Mouse (Mus musculus): ENCODE data around the gene Armc12.
"Not testable (repeated sequence)": the region's sequence is repeated elsewhere in the genome, so short reads cannot be mapped to it uniquely, and the experiment has no call there.

Gene Armc12

DNA sequence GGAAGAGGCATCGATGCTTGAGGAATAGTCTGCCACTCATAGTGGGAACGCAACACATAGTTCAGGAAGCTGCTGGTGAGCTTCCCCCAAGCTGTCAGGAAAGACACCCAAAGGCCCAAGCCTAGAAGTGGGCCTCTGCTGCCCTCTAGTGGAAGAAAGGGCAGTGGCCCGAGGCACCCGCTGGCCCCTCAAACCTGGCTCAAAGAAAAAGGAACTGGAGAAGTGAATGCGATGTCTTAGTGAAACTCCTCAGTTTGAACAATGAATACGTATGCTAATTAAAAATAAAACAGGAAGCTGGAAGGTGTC, 2.6 kb upstream of the Armc12 start:
- in situ Hi-C loops (cut with MboI, MseI), result loop anchor here (10.0 kb wide), 2 partner anchors 143 to 313 kb away; no protein-coding TSS in a partner anchor

DNA sequence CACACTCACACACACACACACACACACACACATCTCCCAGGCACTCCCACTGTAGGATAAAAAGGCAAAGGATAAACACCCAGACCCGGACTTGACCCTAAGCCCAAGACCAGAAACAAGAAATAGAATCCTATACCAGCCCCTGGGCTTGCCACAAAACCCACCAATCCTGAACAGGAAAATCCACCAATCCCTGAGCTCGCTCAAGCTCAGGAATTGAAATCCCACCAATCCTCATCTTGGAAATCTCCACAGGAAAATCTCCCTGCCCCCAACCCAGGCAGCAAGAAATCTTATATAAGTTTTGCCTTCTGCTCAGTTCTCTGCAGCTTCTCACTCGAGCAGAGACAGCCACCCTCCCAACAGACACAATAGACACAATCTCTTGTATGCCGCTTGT, 1.5 kb upstream of the Armc12 start:
- in situ Hi-C loops (cut with MboI, MseI), result loop anchor here (10.0 kb wide), 2 partner anchors 144 to 314 kb away; no protein-coding TSS in a partner anchor

DNA sequence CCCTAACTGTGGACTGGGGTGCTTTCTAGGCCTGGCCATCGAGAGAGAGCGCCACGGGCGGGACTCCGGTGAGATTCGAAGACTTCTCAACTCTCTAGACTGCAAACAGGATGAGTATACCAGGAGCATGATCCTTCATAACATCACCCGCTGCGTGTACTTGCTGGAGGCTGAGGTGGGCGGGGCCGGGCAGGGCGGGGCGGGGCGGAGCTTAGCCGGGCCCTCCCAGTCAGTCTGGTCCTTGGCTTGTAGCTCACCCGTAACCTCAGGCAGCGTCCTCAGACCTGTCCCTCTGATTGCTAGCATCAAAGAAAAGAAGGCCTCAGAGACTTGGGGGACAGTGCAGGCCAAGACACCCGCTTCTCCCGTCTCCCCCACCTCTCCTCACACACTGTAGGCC, 1.3 kb downstream of the Armc12 start:
- in situ Hi-C loops (cut with MboI, MseI), result no loop called here

DNA sequence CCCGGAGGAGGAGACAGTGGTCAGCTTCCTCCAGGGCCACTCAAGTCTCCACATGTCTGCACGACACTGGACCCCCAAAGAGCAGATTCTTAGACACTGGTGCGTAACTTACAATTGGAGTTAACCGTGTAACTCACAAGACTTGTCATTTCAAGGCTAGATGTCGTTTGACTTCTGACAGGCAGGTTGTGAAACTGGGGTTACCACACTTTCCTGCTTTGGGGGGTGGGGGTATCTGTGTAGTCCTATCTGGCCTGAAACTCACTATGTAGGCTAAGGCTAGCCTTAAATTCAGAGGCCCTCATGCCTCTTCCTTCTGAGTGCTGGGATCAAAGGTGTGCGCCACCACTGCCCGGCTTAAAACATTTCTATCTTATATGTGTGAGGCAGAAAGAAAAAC, 2.0 kb downstream of the Armc12 start:
- in situ Hi-C loops (cut with MboI, MseI), result no loop called here

DNA sequence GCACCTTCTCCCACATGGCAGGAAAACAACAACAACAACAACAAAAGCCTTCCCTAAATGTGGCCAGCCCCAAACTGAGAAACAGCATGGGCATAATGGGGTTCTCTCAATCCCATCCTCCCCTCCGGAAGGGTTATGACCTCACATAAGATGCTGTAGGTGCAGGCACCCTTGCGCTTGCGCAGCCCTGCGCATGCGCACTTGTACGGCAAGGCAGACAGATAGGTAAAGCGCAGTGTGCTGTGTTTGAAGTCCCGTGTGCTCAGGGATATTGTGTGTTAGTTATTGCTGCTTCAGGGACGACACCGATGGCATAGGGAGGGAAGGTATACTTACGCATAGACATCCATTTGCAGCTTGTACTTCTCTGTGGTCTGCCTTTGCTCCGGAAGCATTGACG, 2.7 kb downstream of the Armc12 start:
- in situ Hi-C loops (cut with MboI, MseI), result no loop called here

DNA sequence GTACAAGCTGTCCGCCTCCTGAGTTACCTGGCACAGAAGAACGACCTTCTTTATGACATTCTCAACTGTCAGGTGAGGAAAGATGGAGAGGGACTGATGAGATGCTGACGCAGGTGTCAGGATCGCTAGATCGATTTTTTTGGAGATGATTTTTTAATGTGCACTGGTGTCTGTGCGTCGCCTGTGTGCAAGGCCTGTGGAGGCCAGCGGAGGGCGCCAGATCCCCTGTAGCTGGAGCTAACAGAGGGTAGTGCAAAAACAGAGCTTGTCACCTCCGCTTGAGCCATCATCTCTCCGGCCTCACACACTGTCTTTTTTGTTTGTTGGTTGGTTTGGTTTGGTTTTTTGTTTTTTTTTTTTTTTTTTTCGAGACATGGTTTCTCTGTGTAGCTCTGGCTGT, 7.3 kb downstream of the Armc12 start:
- in situ Hi-C loops (cut with MboI, MseI), result loop anchor here (5.0 kb wide), 1 partner anchor 54 kb away; no protein-coding TSS in a partner anchor

DNA sequence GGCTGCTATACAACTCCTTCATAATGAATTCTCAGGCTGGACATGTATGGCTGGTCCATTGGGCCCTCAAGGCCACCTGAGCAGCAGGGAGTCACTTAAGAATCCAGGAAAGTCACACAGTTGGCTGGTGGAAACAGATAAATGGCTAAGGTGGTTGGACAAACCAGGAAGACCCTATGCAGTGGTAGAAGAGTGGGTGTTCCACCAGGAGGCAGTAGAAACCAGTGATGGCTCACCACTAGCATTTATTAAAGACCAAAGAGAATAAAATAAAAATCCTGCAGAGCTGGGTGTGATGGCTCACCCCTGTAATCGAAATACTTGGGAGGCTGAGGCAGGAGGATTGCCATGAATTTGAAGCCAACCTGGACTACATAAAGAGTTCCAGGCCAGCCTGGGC, 16.3 kb downstream of the Armc12 start:
- in situ Hi-C loops (cut with MboI, MseI), result no loop called here

DNA sequence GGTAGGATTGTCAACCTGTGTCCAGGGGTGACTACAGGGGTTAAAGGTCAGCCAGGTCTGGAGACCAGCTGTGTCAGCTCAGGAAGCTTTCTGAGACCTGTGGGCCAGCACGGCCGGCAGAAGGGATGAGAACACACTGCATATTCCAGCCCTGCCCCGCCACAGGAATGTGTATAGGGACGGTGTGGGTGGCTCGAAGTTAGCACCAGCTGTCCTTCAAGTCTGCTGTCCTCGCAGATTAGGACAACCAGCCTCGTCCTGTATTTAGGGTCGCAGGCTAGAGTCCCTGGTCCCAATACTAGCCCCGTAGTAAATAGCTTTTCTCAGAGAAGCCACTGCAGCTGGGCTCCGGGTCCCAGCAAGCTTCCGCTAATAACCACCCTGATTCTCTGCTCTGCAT, 17.9 kb downstream of the Armc12 start:
- in situ Hi-C loops (cut with MboI, MseI), result no loop called here

DNA sequence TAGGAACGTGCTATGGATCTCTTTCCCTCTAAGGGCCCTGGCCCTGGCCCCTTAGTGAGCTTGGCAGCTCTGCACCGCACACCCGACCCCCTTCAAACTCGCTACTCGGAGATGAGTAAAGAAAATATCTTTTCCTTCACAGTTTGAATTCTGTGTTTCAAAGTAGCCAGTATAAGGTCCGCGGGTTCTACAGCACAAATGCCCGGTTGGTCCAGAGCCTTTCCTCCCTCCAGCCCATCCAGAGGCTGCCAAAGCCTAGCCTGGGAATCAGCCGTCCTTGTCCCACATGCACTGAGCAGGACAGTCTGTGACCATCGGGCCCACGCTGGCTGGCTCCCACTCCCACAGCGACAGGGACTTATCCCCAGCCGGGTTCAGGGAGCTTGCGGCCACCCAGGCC, 18.5 kb downstream of the Armc12 start, which contains the start of gene Clpsl2:
Gene Clpsl2, plus strand, starts transcription at position 301 of the 400 bp plus-strand sequence.
- in situ Hi-C loops (cut with MboI, MseI), result no loop called here

DNA sequence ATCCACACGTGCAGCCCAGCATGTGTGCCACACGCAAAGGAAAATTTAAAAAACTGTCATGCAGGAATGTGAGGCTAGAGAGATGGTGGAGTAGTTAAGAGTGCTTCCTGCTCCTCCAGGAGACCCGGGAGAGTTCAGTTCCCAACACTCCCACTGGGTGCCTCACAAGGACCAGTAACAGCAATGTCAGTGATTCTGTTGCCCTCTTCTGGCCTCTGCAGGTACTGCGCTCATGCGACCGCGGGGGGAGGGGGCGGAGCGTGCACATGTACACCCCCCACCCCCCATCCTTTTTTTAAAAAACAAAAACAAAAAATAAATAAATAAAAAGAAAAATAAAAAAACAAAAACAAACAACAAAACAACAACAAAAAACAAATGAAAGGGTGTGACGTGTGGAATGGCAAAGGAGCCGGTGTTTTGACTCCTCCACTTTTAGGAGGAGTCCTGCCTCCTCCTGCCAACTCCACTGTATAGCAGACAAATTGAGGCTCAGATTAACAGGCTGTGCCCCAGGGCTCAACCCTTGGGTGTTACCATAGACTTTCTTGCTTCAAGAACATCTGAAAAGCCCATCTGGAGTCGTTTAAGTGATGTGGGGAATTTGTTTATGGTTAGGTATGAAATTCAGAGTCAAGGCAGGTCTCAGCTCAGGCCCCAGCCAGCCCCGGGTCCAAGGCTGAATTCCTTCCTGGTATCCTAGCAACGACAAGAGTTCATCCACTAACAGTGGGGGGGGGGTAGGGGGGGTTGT, 22.6 kb downstream of the Armc12 start:
- in situ Hi-C loops (cut with MboI, MseI), result no loop called here

DNA sequence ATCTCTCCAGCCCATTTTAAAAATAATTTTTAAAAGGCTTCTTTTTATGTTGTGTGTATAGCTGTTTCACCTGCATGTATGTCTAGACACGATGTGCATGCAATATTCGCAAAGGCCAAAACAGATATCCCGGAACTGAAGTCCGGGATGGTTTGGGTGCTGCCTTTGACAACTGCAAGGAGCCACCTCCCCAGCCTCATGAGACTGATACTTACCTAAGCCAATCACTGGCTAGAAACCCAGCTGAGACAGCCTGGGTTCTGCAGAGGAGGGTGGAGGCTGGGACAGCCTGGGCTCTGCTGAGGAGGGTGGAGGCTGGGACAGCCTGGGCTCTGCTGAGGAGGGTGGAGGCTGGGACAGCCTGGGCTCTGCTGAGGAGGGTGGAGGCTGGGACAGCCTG, 23.4 kb downstream of the Armc12 start:
- in situ Hi-C loops (cut with MboI, MseI), result not testable (repeated sequence)

DNA sequence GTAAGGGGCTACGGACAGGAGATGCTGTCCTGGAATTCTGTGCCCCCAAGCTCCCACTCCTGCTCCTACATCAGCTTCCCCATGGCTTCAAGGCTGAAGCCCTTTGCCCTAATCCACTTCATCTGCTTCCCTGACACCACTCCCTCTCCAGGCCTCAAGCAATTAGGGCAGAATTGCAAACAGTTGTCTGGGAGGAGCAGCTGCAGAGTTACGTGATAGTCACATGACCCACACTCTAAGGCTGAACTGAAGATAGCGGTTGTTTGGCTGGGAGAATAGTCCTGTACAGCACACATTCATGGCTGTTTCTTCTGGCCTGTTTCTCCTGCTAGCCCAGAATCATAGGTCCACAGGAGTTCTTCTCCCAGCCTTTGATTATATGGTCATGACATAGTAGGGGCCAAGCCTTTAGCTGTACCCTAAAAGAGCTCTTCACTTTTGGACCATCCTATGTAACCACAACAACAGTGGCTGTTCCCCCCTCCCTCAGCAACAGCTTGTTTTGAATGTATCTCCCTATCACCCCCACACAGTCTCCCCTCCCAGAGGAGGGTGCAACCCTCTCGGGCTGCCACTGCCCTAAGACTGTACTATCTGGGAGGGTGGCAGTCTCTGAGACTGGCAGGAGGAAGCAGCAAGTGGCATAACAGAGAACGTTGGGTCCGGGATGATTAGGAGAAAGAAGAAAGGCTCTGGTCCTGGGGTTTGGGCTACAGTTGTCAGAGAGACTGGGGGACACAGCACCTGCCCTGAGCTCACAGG, 26.2 kb downstream of the Armc12 start:
- in situ Hi-C loops (cut with MboI, MseI), result no loop called here

DNA sequence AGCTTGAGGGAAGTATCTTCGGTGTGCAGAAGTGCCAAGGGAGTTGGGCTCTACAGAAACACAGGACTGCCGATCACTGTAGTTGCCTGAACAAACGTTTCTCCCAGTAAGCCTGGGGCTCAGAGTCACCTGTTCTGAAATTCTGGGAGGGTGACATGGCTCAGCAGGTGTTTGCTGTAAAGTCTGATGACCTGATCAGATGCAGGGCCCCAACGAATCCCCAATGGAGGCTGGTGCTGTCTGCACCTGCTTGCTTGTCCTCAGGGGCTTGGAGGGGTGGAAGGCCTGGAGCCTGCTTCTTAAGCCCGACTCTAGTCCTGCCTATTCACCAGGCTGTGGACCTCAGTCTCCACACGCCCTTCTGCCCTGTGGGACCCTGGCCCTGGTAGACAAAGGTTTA, 27.2 kb downstream of the Armc12 start:
- in situ Hi-C loops (cut with MboI, MseI), result no loop called here

DNA sequence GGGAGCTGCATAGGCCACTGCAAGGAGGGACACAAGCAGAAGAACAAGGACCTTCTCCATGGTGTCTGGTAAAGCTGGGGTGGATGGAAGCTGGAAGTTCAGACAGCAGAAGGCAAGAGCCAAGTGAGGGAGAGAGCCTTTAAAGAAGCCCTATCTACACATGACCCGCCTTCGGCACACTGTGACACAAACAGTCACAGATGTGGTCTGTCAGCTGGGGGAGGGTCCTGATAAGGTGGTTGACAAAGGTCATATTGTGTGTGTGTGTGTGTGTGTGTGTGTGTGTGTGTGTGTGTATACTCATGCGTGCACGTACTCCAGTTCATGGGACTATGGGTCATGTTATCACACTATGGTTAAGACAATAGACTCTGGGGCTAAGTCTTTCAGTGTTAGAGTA, 30.0 kb downstream of the Armc12 start, which contains the start of gene Clps:
Gene Clps, minus strand, starts transcription at position 169 of the 400 bp plus-strand sequence.
- in situ Hi-C loops (cut with MboI, MseI), result no loop called here

DNA sequence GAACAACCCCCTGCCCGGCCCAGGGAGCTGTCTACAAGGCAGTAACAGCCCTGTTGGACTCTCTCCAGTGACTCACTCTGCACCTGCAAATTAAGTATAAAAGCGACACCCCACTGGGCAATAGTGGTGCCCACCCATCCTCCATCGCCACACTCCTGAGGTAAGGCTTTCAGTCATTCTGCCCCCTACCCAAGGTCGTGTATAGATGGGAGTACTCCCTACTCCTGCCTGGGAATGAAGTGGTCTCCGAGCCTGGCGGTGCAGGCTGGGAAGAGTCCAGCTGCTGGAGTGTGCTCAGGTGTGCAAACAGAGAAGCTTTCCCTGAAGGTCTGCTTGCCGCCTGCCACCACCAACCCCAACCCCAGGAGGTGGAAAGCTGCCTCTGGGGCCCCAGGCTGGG, 31.0 kb downstream of the Armc12 start:
- in situ Hi-C loops (cut with MboI, MseI), result no loop called here

DNA sequence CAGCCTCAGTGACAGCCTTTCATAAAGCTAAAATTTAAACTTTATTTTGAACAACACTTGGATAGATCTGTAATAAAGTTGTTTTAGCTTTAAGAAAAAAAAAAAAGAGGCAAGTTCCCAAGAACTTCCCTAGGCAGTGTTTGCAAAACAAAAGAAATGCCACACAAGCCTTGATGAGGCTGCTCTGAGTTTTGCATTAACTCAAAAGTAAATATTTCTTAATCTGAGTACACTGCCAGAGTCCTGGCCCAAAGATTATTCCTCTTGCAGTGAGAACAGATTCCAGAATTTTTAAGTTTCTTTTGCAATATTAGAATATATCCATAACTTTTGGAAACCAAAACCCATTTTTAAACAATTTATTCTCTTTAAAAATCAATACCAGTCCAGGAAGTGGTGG, 34.6 kb downstream of the Armc12 start:
- in situ Hi-C loops (cut with MboI, MseI), result no loop called here

DNA sequence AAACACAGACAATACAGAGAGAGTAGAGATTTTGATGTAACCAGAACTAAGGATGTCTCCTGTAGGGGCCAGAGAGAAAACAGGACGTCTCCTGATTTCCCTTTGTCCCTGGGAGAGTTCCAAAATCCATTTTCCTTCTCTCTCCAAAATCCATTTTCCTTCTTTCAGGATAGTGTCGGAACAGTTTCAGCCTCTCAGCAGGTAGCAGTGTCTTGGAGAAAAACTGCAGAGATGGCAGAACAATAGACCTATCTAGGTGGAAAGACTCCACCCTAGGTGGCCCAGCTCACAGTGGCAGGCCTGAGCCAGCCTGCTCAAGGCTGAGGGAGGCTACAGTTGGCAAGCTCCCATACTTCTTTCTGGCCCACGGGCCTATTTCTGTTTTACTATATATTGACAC, 36.9 kb downstream of the Armc12 start:
- in situ Hi-C loops (cut with MboI, MseI), result no loop called here

DNA sequence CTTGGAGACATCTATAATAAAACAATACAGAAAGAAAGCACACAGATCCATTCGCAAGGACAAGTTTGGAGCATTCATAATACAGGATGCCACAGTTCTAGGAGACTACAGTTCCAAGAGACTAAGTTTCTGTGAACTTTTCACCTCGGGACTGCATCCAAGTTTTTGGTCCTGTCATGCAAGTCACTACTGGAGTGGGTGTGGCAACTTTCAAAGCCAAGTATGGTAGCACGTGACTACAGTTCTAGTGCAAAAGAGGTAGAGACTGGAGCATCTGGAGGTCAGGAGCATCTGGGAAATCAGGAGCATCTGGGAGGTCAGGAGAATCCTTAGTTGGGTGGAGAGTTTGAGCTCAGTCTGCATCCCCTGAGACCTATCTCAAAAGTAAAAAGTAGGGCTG, 41.3 kb downstream of the Armc12 start:
- in situ Hi-C loops (cut with MboI, MseI), result no loop called here

DNA sequence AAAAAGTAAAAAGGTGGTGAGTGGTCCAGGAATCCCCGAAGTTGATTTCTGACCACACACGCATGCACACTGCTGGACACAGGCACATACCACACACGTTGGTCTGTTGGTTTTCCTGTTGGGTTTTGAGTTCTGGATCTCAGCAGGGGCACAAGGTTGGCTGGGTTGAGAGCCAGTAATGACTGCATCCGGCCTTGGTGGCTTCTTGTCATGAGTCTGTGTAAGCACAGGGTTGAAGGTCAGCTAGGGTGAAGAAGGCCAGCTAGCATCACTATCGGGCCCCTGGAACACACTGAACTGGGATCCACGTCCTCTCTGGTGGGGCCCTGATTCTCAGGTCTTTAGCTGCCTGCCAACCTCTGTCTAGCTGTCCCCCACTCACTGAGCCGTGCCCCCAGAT, 41.9 kb downstream of the Armc12 start:
- in situ Hi-C loops (cut with MboI, MseI), result no loop called here

DNA sequence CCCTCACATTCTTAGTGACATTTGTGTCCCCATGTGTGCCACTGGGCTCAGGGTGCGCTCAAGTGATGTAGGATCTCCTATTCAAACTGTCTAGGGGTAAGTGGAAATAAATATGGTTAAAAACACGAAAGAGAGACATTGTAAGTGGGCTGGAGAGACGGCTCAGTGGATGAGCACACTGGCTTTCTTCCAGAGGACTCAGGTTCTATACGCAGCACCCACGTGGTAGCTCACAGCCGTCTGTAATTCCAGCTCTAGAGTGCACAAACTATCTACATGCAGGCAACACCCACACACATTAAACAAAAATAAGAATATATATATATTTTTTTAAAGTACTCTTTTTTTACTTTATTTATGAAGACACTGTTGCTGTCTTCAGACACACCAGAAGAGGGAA, 42.3 kb downstream of the Armc12 start:
- in situ Hi-C loops (cut with MboI, MseI), result no loop called here

DNA sequence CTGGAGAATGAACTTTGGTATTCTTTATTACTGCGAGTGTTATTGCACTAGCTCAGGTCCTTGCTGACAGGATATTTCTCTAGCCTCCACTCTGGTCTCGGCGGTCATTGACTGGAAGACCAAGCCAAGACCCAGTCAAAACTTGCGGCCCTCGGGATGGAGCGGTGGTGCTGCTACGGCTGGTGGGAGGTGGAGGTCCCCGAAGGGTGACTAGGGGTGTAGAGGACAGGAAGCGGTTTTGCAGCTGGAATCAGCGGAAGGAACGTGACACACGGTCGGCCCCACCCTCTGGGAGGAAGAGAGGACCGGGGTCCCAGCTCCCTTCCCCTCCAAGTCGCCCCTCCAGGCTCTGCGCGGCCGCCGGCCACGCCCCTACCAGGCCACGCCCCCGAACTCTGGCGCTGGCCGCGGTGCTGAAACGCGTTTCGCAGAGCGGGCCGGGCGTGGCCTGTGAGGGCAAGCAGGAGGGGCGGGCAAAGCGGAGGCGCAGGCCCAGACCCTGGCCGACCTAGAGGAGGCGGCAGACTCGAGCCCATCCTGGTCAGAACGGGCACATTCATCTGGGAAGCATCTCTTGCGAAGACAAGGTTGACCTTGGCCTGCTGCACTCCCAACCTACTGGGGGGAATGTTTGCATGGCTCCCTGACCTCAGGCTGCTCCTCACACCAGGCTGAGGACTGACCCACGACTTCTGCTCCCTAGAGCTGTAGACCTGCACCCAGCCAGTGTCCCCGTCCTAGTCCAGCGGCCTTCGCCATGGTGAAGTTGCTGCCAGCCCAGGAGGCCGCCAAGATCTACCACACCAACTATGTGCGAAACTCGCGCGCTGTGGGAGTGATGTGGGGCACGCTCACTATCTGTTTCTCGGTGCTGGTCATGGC, 44.9 kb downstream of the Armc12 start, which contains the start of gene Lhfpl5:
Gene Lhfpl5, plus strand, starts transcription at position 398 of the 882 bp plus-strand sequence.
- in situ Hi-C loops (cut with MboI, MseI), result no loop called here

DNA sequence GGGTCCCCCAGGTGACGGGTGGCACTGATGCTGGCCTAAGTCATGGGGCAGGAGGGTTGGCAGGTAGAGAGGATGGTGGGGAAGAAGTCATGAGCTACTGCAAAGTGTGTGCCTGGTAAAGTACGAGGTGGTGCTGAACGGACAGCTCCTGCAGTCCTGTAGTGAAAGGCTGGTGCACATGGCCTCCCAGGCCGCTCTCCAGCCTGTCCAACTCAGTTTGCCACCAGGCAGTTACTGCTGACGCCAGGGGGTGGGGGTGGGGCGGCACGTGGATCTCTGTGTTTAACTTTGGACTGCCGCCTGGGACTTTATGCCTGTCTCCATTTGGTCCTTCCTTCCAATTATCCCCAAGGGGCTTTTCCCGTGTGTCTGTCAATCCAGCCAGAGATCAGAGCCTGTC, 49.8 kb downstream of the Armc12 start:
- in situ Hi-C loops (cut with MboI, MseI), result no loop called here

Measured in regulatory T cell (primary cell).